Mouse (Mus musculus) heart, postnatal 14 days (tissue): ENCODE results near the gene Fam171b. TPM values are rescaled to one million over a fixed set of nuclear protein-coding genes. Genes with fewer than 3 reads are reported as not detected.

Source experiments
- DNase-seq, 2 experiments: peaks; one replicate each; pipeline ENCODE4 v3.0.0; 2021 to 2022
- intact Hi-C: fragments of 180-260 bp; cut with DNase I; formaldehyde crosslinking; loops from one replicate; pipeline ENCODE4 v1.15.1; 2025
- long read RNA-seq, 2 experiments: library from polyadenylated mRNA; stranded (forward); transcript quantifications; one replicate each; pipeline ENCODE4 v2.0.0; 2021
- total RNA-seq, 2 experiments: library from RNA; stranded (reverse); gene quantifications; 2 replicates each; pipeline ENCODE4 v1.2.3; 2021

Gene Fam171b
- 1 to 10 TPM; 1.6 TPM for total RNA-seq
- long read RNA-seq, experiment 1, result 0 reads
- long read RNA-seq, experiment 2, result 0 reads

GRCm38 (mm10) chr2:83812483-83813272 is at the start of gene Fam171b:
Gene Fam171b (plus strand): TSS chr2:83812636.
- intact Hi-C loops, result no loop called here
- DNase-seq, result peak; percentile 74

- DNase-seq, result no peak
- intact Hi-C loops, result no loop called here
Measured at GRCm38 (mm10) chr2:83766058-83766457, 46.4 kb upstream of the Fam171b start.

GRCm38 (mm10) chr2:83766878-83767277 is 45.6 kb upstream of the Fam171b start:
- intact Hi-C loops, result no loop called here
- DNase-seq, result no peak

- intact Hi-C loops, result no loop called here
- DNase-seq, result no peak
Measured at GRCm38 (mm10) chr2:83768311-83769047, 44.0 kb upstream of the Fam171b start.

- intact Hi-C loops, result loop anchor here (1.0 to 5.0 kb wide), 5 partner anchors 46 to 146 kb away; partner anchors contain the start of genes Itgav and Zc3h15
- peak; percentile 47 to 75 for DNase-seq
Measured at GRCm38 (mm10) chr2:83771155-83771812, 41.2 kb upstream of the Fam171b start.

- DNase-seq, result no peak
- intact Hi-C loops, result no loop called here
Measured at GRCm38 (mm10) chr2:83791330-83792073, 20.9 kb upstream of the Fam171b start.

GRCm38 (mm10) chr2:83792102-83792501 is 20.3 kb upstream of the Fam171b start:
- DNase-seq, result no peak
- intact Hi-C loops, result no loop called here

GRCm38 (mm10) chr2:83795766-83796165 is 16.7 kb upstream of the Fam171b start:
- intact Hi-C loops, result no loop called here
- no peak for DNase-seq

- intact Hi-C loops, result no loop called here
- DNase-seq, result no peak
Measured at GRCm38 (mm10) chr2:83797902-83798497, 14.4 kb upstream of the Fam171b start.

GRCm38 (mm10) chr2:83813273-83813892 is 947 bp downstream of the Fam171b start:
- no peak for DNase-seq
- intact Hi-C loops, result no loop called here

- intact Hi-C loops, result no loop called here
- DNase-seq, result peak in 1 of 2 experiments; percentile 9
Measured at GRCm38 (mm10) chr2:83814009-83814408, 1.6 kb downstream of the Fam171b start.

- DNase-seq, result no peak
- intact Hi-C loops, result no loop called here
Measured at GRCm38 (mm10) chr2:83816147-83816546, 3.7 kb downstream of the Fam171b start.

GRCm38 (mm10) chr2:83825161-83825560 is 12.7 kb downstream of the Fam171b start:
- no peak for DNase-seq
- intact Hi-C loops, result no loop called here

- intact Hi-C loops, result no loop called here
- no peak for DNase-seq
Measured at GRCm38 (mm10) chr2:83828895-83829539, 16.6 kb downstream of the Fam171b start.

GRCm38 (mm10) chr2:83832903-83833302 is 20.5 kb downstream of the Fam171b start:
- intact Hi-C loops, result no loop called here
- DNase-seq, result peak in 1 of 2 experiments; percentile 11

GRCm38 (mm10) chr2:83835313-83836070 is 23.1 kb downstream of the Fam171b start:
- no peak for DNase-seq
- intact Hi-C loops, result no loop called here

GRCm38 (mm10) chr2:83848495-83848894 is 36.1 kb downstream of the Fam171b start:
- no peak for DNase-seq
- intact Hi-C loops, result no loop called here

- DNase-seq, result no peak
- intact Hi-C loops, result no loop called here
Measured at GRCm38 (mm10) chr2:83853423-83853822, 41.0 kb downstream of the Fam171b start.
